Mouse (Mus musculus) intestine, embryonic 15.5 days (tissue): ENCODE data around the gene Slc36a2. TPM values are rescaled to one million over a fixed set of nuclear protein-coding genes. Genes with fewer than 3 reads are reported as not detected.

Source experiments
- ATAC-seq: fragments of 200-750 bp; cut with Nextera tagmentation; 2 replicates; pipeline ENCODE4 v1.8.0; 2017; ENCODE audit warnings: moderate TSS enrichment, moderate library complexity
- H3K27ac ChIP-seq: fragments of 300-500 bp; sonication (generic); 2 replicates; pipeline ENCODE4 v1.5.1; 2015; ENCODE audit warnings: mild to moderate bottlenecking, inconsistent platforms
- H3K27me3 ChIP-seq: fragments of 300-500 bp; sonication (generic); replicated peaks from 2 replicates; pipeline ENCODE4 v1.6.1; 2015; ENCODE audit warnings: inconsistent platforms
- H3K36me3 ChIP-seq: fragments of 300-500 bp; sonication (generic); 2 replicates; pipeline ENCODE4 v1.6.1; 2015; ENCODE audit warnings: inconsistent platforms
- H3K4me1 ChIP-seq: fragments of 300-500 bp; sonication (generic); replicated peaks from 2 replicates; pipeline ENCODE4 v1.6.1; 2015; ENCODE audit warnings: inconsistent platforms
- H3K4me2 ChIP-seq: fragments of 300-500 bp; sonication (generic); replicated peaks from 2 replicates; pipeline ENCODE4 v1.6.1; 2015; ENCODE audit warnings: mild to moderate bottlenecking, inconsistent platforms
- H3K4me3 ChIP-seq: fragments of 300-500 bp; sonication (generic); replicated peaks from 2 replicates; pipeline ENCODE4 v1.5.1; 2015; ENCODE audit warnings: inconsistent platforms
- H3K9ac ChIP-seq: fragments of 300-500 bp; sonication (generic); 2 replicates; pipeline ENCODE4 v1.6.1; 2015; ENCODE audit warnings: inconsistent platforms
- H3K9me3 ChIP-seq: fragments of 300-500 bp; sonication (generic); 2 replicates; pipeline ENCODE4 v1.6.1; 2016; ENCODE audit warnings: inconsistent platforms
- WGBS: fragments of 180-500 bp; shearing (Covaris S2); methylation state at CpG from one replicate; pipeline ENCODE4 v1.1.7; 2015; 5-methylcytosine and 5-hydroxymethylcytosine counted together
- polyA plus RNA-seq: library from polyadenylated mRNA; unstranded; fragments of >200 nt; fragmentation: Nextera tagmentation; extraction: Ambion mirVana; gene quantifications from 2 replicates; pipeline ENCODE4 v1.2.1, GENCODE M21; 2015

Gene Slc36a2
- polyA plus RNA-seq, 1 experiment from 2014 or later, result 0.31 TPM

GRCm38 (mm10) chr11:55179856-55180255 lies 5.0 kb downstream of the Slc36a2 start:
- H3K4me3 ChIP-seq, result no peak overlapping the region
- H3K9me3 ChIP-seq, result no peaks in the 10 kb centered on the region
- H3K27me3 ChIP-seq, result no peaks in the 10 kb centered on the region
- no peak for ATAC-seq
- H3K4me1 ChIP-seq, result no peaks in the 10 kb centered on the region
- no peak overlapping the region for H3K4me2 ChIP-seq
- no peaks in the 10 kb centered on the region for H3K36me3 ChIP-seq
- no peak overlapping the region for H3K27ac ChIP-seq
- no peak overlapping the region for H3K9ac ChIP-seq
- WGBS, result 78% methylated on average over 3 of the region's 3 CpGs

- Histone ChIP-seq H3K9me3 (no peaks in the 10 kb centered on the region), H3K4me3 (no peak overlapping the region), H3K4me1 (no peaks in the 10 kb centered on the region), H3K9ac (no peak overlapping the region), H3K4me2 (no peak overlapping the region), H3K27ac (no peak overlapping the region), H3K27me3 (no peaks in the 10 kb centered on the region), H3K36me3 (no peaks in the 10 kb centered on the region)
- no peak for ATAC-seq
- WGBS, result 85% methylated on average over 4 of the region's 4 CpGs
Measured at GRCm38 (mm10) chr11:55178830-55179229, 6.0 kb downstream of the Slc36a2 start.

- H3K4me1 ChIP-seq, result no peaks in the 10 kb centered on the region
- WGBS, result 75% methylated on average over 4 of the region's 4 CpGs
- ATAC-seq, result no peak
- no peak overlapping the region for H3K4me2 ChIP-seq
- no peaks in the 10 kb centered on the region for H3K36me3 ChIP-seq
- no peak overlapping the region for H3K27ac ChIP-seq
- no peak overlapping the region for H3K9ac ChIP-seq
- no peak overlapping the region for H3K4me3 ChIP-seq
- no peaks in the 10 kb centered on the region for H3K9me3 ChIP-seq
- no peaks in the 10 kb centered on the region for H3K27me3 ChIP-seq
Measured at GRCm38 (mm10) chr11:55170501-55170900, 14.4 kb downstream of the Slc36a2 start.

DNA sequence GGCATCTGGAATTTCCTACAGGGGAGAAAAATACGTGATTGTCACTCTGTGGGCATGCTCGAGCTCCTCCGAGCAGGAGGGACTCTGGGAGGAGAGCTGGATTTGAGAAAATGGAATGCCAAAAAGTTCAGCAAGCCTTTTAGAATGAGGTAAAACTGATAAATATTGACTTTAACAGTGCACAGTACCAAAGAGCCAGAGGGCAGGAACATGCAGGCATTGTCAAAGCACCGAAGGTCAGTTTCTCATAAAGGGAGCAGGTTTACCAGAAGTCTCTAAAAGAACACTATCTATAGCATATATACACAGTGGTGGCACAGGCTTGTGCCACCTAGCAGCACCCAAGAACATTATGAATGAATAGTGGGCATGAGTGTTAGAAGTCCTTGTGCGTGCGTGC lies 16.0 kb downstream of the Slc36a2 start:
- 88% methylated on average over 6 of the region's 6 CpGs for WGBS

GRCm38 (mm10) chr11:55168504-55168903 lies 16.4 kb downstream of the Slc36a2 start:
- Histone ChIP-seq H3K9ac (no peak overlapping the region), H3K4me3 (no peak overlapping the region), H3K4me2 (no peak overlapping the region), H3K27me3 (no peaks in the 10 kb centered on the region), H3K27ac (no peak overlapping the region), H3K36me3 (no peaks in the 10 kb centered on the region), H3K9me3 (no peaks in the 10 kb centered on the region), H3K4me1 (no peaks in the 10 kb centered on the region)
- 78% methylated on average over 4 of the region's 4 CpGs for WGBS
- no peak for ATAC-seq

More for the DNA sequence above, 16.0 kb downstream of the Slc36a2 start:
- no peak for ATAC-seq
- H3K27ac ChIP-seq, result no peak overlapping the region
- no peaks in the 10 kb centered on the region for H3K27me3 ChIP-seq
- H3K9ac ChIP-seq, result no peak overlapping the region
- no peak overlapping the region for H3K4me2 ChIP-seq
- no peaks in the 10 kb centered on the region for H3K9me3 ChIP-seq
- no peak overlapping the region for H3K4me3 ChIP-seq
- H3K36me3 ChIP-seq, result no peaks in the 10 kb centered on the region
- no peaks in the 10 kb centered on the region for H3K4me1 ChIP-seq

- H3K9ac ChIP-seq, result no peak overlapping the region
- WGBS, result 92% methylated on average over 7 of the region's 7 CpGs
- H3K4me2 ChIP-seq, result no peak overlapping the region
- H3K9me3 ChIP-seq, result no peaks in the 10 kb centered on the region
- H3K27me3 ChIP-seq, result no peaks in the 10 kb centered on the region
- no peaks in the 10 kb centered on the region for H3K4me1 ChIP-seq
- no peaks in the 10 kb centered on the region for H3K36me3 ChIP-seq
- H3K27ac ChIP-seq, result no peak overlapping the region
- no peak overlapping the region for H3K4me3 ChIP-seq
- ATAC-seq, result no peak
Measured at GRCm38 (mm10) chr11:55165748-55166147, 19.1 kb downstream of the Slc36a2 start.

GRCm38 (mm10) chr11:55164723-55165122 lies 20.2 kb downstream of the Slc36a2 start:
- no peaks in the 10 kb centered on the region for H3K4me1 ChIP-seq
- H3K9ac ChIP-seq, result no peak overlapping the region
- no peak overlapping the region for H3K4me2 ChIP-seq
- 43% methylated on average over 3 of the region's 3 CpGs for WGBS
- H3K27me3 ChIP-seq, result no peaks in the 10 kb centered on the region
- H3K36me3 ChIP-seq, result no peaks in the 10 kb centered on the region
- H3K9me3 ChIP-seq, result no peaks in the 10 kb centered on the region
- no peak overlapping the region for H3K27ac ChIP-seq
- no peak overlapping the region for H3K4me3 ChIP-seq
- ATAC-seq, result no peak

DNA sequence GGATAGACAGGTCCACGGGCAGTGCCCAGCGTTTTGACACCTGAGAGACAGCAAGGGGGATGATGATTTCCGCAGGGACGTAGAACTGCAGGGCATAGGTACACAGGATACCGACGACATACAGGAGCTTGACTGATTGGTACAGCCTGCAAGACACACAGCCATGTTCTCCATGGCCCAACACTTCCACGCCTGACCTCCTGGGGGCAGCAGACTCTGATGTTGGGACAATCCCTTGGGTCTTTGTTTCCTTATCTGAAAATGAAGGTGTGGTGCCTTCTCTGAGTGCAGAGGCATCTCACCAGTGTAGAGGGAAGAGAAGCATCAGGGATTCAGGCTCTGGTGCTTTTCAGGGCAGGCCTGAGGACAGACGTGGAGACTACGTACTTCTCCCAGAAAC lies 22.2 kb downstream of the Slc36a2 start:
- no peak overlapping the region for H3K27ac ChIP-seq
- no peak for ATAC-seq
- WGBS, result 48% methylated on average over 9 of the region's 9 CpGs
- no peak overlapping the region for H3K4me3 ChIP-seq
- H3K4me2 ChIP-seq, result no peak overlapping the region
- H3K9ac ChIP-seq, result no peak overlapping the region
- no peaks in the 10 kb centered on the region for H3K9me3 ChIP-seq
- H3K27me3 ChIP-seq, result no peaks in the 10 kb centered on the region
- no peaks in the 10 kb centered on the region for H3K36me3 ChIP-seq
- H3K4me1 ChIP-seq, result no peaks in the 10 kb centered on the region

DNA sequence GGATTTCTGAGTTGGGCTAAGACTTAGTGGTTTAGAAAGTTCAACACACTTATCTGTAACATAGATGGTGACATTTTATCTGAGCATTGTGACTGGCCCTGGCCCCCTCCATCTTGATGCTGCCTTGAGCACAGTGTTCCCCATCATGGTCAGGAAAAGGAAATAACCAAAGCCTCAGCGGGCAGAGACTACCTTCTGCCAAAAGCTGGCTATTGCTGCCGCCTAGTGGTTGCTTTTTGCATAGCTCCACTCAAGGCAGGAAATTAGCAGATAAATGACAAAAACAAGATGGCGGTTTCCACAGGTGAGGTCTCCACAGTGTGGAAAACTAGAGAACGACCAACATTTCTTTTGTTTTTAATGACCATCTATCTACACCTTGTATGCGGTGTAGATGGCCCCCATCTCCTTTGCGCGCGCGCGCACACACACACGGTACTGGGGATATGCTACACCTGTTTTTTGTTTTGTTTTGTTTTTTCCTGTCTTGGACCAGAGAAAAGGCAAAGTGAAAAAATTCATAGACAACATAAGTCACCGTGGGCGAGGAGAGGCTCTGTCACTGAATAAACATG lies 26.0 kb downstream of the Slc36a2 start:
- no peak overlapping the region for H3K27ac ChIP-seq
- H3K9ac ChIP-seq, result no peak overlapping the region
- H3K4me1 ChIP-seq, result no peaks in the 10 kb centered on the region
- 54% methylated on average over 13 of the region's 13 CpGs for WGBS
- no peak overlapping the region for H3K4me2 ChIP-seq
- ATAC-seq, result peak; percentile 31; the same call in 1 of the 2 replicates
- no peaks in the 10 kb centered on the region for H3K27me3 ChIP-seq
- no peaks in the 10 kb centered on the region for H3K36me3 ChIP-seq
- H3K4me3 ChIP-seq, result no peak overlapping the region
- no peaks in the 10 kb centered on the region for H3K9me3 ChIP-seq

GRCm38 (mm10) chr11:55155070-55155421 lies 29.8 kb downstream of the Slc36a2 start:
- 80% methylated on average over 6 of the region's 6 CpGs for WGBS
- Histone ChIP-seq H3K4me1 (no peaks in the 10 kb centered on the region), H3K4me2 (no peak overlapping the region), H3K27me3 (no peaks in the 10 kb centered on the region), H3K9me3 (no peaks in the 10 kb centered on the region), H3K9ac (no peak overlapping the region), H3K27ac (no peak overlapping the region), H3K36me3 (no peaks in the 10 kb centered on the region), H3K4me3 (no peak overlapping the region)
- no peak for ATAC-seq

GRCm38 (mm10) chr11:55154398-55155069 lies 30.3 kb downstream of the Slc36a2 start:
- H3K9me3 ChIP-seq, result no peaks in the 10 kb centered on the region
- 41% methylated on average over 3 of the region's 3 CpGs for WGBS

DNA sequence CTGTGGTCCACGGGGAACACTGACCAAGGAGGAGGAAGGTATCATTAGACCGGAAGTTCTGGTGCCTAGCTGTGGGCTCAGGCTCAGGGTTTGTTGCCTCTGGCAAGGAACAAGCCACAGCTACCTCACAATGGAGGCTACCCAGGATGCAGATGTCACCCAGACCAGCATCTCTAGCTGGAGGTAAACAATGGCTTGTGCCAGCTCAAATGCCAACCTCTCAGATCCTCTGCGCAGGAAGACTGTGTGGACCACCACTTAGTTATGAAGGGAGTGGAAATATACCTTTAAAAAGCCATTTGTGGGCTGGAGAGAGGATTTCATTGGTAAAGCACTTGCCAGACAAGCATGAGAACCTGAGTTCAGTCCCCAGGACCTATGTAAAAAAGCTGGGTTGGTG lies 33.3 kb downstream of the Slc36a2 start, which contains the start of gene Slc36a3:
Gene Slc36a3 (minus strand): TSS at position 101 of the 400 bp plus-strand sequence.
- Histone ChIP-seq H3K4me1 (no peaks in the 10 kb centered on the region), H3K4me2 (no peak within 1 kb of the TSS), H3K9me3 (no peaks in the 10 kb centered on the region), H3K36me3 (no peaks in the 10 kb centered on the region), H3K9ac (no peak within 1 kb of the TSS), H3K27me3 (no peaks in the 10 kb centered on the region), H3K4me3 (no peak within 1 kb of the TSS), H3K27ac (no peak within 1 kb of the TSS)
- WGBS, result 80% methylated on average over 3 of the region's 3 CpGs
- ATAC-seq, result no peak

More at GRCm38 (mm10) chr11:55154398-55155069, 30.3 kb downstream of the Slc36a2 start:
- no peak overlapping the region for H3K4me2 ChIP-seq
- no peak for ATAC-seq
- no peak overlapping the region for H3K27ac ChIP-seq
- no peak overlapping the region for H3K9ac ChIP-seq
- H3K4me1 ChIP-seq, result no peaks in the 10 kb centered on the region
- H3K27me3 ChIP-seq, result no peaks in the 10 kb centered on the region
- no peaks in the 10 kb centered on the region for H3K36me3 ChIP-seq
- no peak overlapping the region for H3K4me3 ChIP-seq

GRCm38 (mm10) chr11:55148461-55148860 lies 36.4 kb downstream of the Slc36a2 start:
- H3K36me3 ChIP-seq, result no peaks in the 10 kb centered on the region
- H3K4me3 ChIP-seq, result no peak overlapping the region
- 77% methylated on average over 4 of the region's 4 CpGs for WGBS
- no peak overlapping the region for H3K4me2 ChIP-seq
- H3K4me1 ChIP-seq, result no peaks in the 10 kb centered on the region
- no peak overlapping the region for H3K27ac ChIP-seq
- no peak for ATAC-seq
- H3K27me3 ChIP-seq, result no peaks in the 10 kb centered on the region
- no peak overlapping the region for H3K9ac ChIP-seq
- no peaks in the 10 kb centered on the region for H3K9me3 ChIP-seq
